In the genomic region with DNA sequence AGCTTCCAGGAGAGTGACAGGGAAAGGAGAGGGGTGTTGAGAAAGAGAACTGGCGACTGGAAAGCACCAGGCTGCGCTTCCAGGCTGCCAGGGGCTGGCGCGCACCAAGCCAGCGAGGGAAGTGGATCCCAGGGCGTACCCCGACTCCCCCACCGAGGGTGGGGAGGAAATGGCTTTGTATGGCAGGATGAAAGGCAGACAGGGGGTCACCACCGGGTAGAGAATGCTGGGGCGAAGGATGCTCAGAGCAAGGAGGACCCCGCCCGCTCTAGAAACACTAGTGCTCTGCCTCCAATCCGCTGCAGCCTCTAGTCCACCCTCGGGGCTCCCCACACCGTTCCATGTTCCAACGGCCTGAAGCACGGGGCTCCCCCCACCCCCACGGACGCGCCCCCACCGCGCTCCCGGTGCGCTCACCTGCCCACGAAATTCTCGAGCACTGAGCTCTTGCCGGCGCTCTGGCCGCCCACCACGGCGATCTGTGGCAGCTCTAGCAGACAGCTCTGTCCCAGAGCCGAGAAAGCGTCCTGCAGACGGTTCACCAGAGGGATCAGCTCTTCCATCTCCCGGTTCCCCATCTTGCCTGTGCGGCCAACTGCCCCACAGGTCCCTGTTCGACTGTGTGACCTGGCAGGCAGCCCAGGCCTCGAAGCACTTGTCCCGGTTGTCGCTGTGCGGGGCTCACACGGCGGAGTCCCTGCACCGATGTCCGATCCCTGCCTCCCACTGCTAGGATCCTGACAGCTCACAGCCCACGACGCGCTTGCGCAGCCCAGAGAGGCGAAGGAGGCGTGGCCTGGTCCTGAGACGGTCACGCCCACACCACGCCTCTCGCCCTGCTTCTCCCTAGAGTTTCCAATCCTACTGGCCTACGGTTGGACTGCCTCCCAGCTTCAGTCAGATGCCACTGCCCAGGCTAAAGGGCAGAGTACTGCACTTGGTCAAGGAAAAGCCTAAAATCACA, we compare ENCODE assay signal across 9 mouse cellular contexts. TPM values are rescaled to one million over a fixed set of nuclear protein-coding genes. Genes with fewer than 3 reads are reported as not detected.
A peak's percentile ranks its signal among the peaks of the same experiment; 100 is the strongest.
DNase-seq lines count a peak whose midpoint lies in the region; ATAC-seq lines count a peak whose summit lies in the region.
"Had no signal": no experiment of that assay in that cellular context is flagged by ENCODE, and none has a peak within 500 bp of the region (broad histone marks: within the 10 kb centered on the region; RNA-seq: fewer than 3 reads in every experiment).

Gene Dnm3, minus strand, starts transcription at position 789 of the 964 bp plus-strand sequence.

- H3K4me2 ChIP-seq in lung, embryonic 15.5 days = peak within 1 kb of the TSS; percentile 97

- H3K27me3 ChIP-seq in hindbrain, embryonic 10.5 days (ENCODE audit: insufficient read depth, poor library complexity, severe bottlenecking) = peaks cover 37% of the 10 kb centered on the region
- H3K27me3 ChIP-seq in lung, embryonic 15.5 days = peaks cover 27% of the 10 kb centered on the region

- peak within 1 kb of the TSS; percentile 21 for H3K9ac ChIP-seq in lung, embryonic 15.5 days

- DNase-seq in Muller cell, postnatal 12 days (ENCODE audit: inconsistent ontology term) = peak; percentile 91
- peak; percentile 97 for DNase-seq in cerebellum, adult 9-11 months
- peak; percentile 87 to 94 for DNase-seq in frontal cortex, adult 2 months (ENCODE audit: extremely low spot score in 1 of 2, low spot score in 1 of 2)
- peak; percentile 91 for DNase-seq in hindbrain, embryonic 10.5 days (ENCODE audit: low spot score)
- DNase-seq in layer of hippocampus, adult 9-10 months (ENCODE audit: low spot score) = peak; percentile 72
- DNase-seq in ovary, postnatal 14 days (ENCODE audit: low spot score) = peak; percentile 70
- peak; percentile 19 for DNase-seq in thymus, postnatal 25 days

- no peaks in the 10 kb centered on the region for H3K9me3 ChIP-seq in hindbrain, embryonic 10.5 days
- H3K9me3 ChIP-seq in lung, embryonic 15.5 days = no peaks in the 10 kb centered on the region

- peak within 1 kb of the TSS; percentile 77 for H3K4me3 ChIP-seq in hindbrain, embryonic 10.5 days
- peak within 1 kb of the TSS; percentile 55 for H3K4me3 ChIP-seq in lung, embryonic 15.5 days

- no peaks in the 10 kb centered on the region for H3K36me3 ChIP-seq in hindbrain, embryonic 10.5 days
- no peaks in the 10 kb centered on the region for H3K36me3 ChIP-seq in lung, embryonic 15.5 days

- peak within 1 kb of the TSS; percentile 41; the same call in 1 of the 2 replicates for H3K27ac ChIP-seq in hindbrain, embryonic 10.5 days
- no peak within 1 kb of the TSS for H3K27ac ChIP-seq in lung, embryonic 15.5 days
- H3K27ac ChIP-seq: macrophage had no signal

- peak; percentile 98 for ATAC-seq in lung, embryonic 15.5 days (ENCODE audit: borderline replicate concordance, extremely low read depth, low FRiP score, low TSS enrichment)

- peaks cover 22% of the 10 kb centered on the region for H3K4me1 ChIP-seq in hindbrain, embryonic 10.5 days (replicated peaks)
- H3K4me1 ChIP-seq in lung, embryonic 15.5 days = peaks cover 13% of the 10 kb centered on the region

- WGBS in hindbrain, embryonic 10.5 days = under 1% methylated on average over 56 of the region's 56 CpGs
- under 1% methylated on average over 56 of the region's 56 CpGs for WGBS in lung, embryonic 15.5 days

RNA-seq across cellular contexts. Expression of gene Dnm3, which starts in this region (rescaled TPM):
- 45.3 and 49.2 TPM in 2 replicates for polyA plus RNA-seq in frontal cortex, adult 2 months (2012; rRNA removed)
- 2.6 and 7.5 TPM in 2 replicates for polyA plus RNA-seq in hindbrain, embryonic 10.5 days (2016; fragmentation: Nextera tagmentation; extraction: Ambion mirVana)
- polyA plus RNA-seq in lung, embryonic 15.5 days (2015; fragmentation: Nextera tagmentation; extraction: Ambion mirVana) = 2.2 and 2.7 TPM in 2 replicates
- polyA plus RNA-seq: macrophage had no signal

Comparison
In these comparisons a context has a peak if more than half of its experiments do, and no peak if none do; other contexts are left out.
1. DNase-seq: peak in every context shown above with its lines; median percentile 97 in cerebellum, adult 9-11 months; 91 in Muller cell, postnatal 12 days; 91 in hindbrain, embryonic 10.5 days; 90 in frontal cortex, adult 2 months; 72 in layer of hippocampus, adult 9-10 months; 70 in ovary, postnatal 14 days; 19 in thymus, postnatal 25 days.